Mouse (Mus musculus): Measurements from ENCODE around the gene Otor.

DNA sequence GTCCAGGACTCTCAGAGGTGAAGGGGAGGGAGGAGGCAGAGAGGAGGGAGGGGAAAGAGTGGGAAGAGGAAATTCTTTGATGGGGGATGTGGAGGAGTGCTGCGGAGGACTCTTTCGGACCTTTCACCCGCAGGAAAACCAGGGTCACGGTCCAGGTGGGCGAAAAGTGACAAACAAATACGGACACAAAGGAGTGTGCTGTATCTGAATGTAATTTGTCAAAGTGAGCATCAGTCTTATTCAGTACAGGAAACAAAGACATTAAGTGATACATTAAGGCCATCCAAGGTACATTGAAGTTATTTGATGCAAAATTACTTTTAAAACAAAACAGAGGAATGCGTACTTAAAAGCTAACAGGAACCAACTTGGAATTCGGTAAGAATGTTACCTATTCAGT lies 11.6 kb downstream of the Otor start:
- TF ChIP-seq CTCF (IDR thresholded peaks at IDR 0.05; ENCODE audit: control insufficient read depth, insufficient read depth, low read length) (no peak), POLR2A (IDR thresholded peaks at IDR 0.05; ENCODE audit: borderline replicate concordance, control insufficient read depth, low read depth, low read length) (no peak)

Measured in bone marrow, adult 2 months (tissue).